Comparison of ENCODE assay signal across 21 mouse cellular contexts in genomic region chr15:97726310-97726709, GRCm38 (mm10). TPM values are rescaled to one million over a fixed set of nuclear protein-coding genes. Genes with fewer than 3 reads are reported as not detected.
DNase-seq lines count a peak whose midpoint lies in the region; ATAC-seq and TF ChIP-seq lines count a peak whose summit lies in the region.
"Had no signal": no experiment of that assay in that cellular context is flagged by ENCODE, and none has a peak within 500 bp of the region (broad histone marks: within the 10 kb centered on the region; RNA-seq: fewer than 3 reads in every experiment).

No protein-coding gene starts in this region.

- no peak overlapping the region for H3K9ac ChIP-seq in forebrain, embryonic 12.5 days
- H3K9ac ChIP-seq in forebrain, embryonic 15.5 days (replicated peaks) = no peak overlapping the region
- no peak overlapping the region for H3K9ac ChIP-seq in midbrain, postnatal 0 days (replicated peaks; ENCODE audit: low read length, poor library complexity, severe bottlenecking)
- no peak overlapping the region for H3K9ac ChIP-seq in intestine, embryonic 15.5 days
- H3K9ac ChIP-seq: hindbrain, embryonic 12.5 days; hindbrain, embryonic 15.5 days had no signal

- no peaks in the 10 kb centered on the region for H3K36me3 ChIP-seq in forebrain, embryonic 12.5 days (replicated peaks)
- H3K36me3 ChIP-seq in forebrain, embryonic 15.5 days = no peaks in the 10 kb centered on the region
- no peaks in the 10 kb centered on the region for H3K36me3 ChIP-seq in midbrain, embryonic 10.5 days
- no peaks in the 10 kb centered on the region for H3K36me3 ChIP-seq in midbrain, postnatal 0 days (ENCODE audit: insufficient read depth, low read length)
- H3K36me3 ChIP-seq in thymus, adult 2 months (ENCODE audit: control insufficient read depth, insufficient read depth, low read length) = no peaks in the 10 kb centered on the region
- no peaks in the 10 kb centered on the region for H3K36me3 ChIP-seq in intestine, embryonic 15.5 days
- H3K36me3 ChIP-seq: forebrain, embryonic 10.5 days; G1E; hindbrain, embryonic 12.5 days; hindbrain, embryonic 15.5 days had no signal

- no peaks in the 10 kb centered on the region for H3K9me3 ChIP-seq in forebrain, embryonic 12.5 days
- no peaks in the 10 kb centered on the region for H3K9me3 ChIP-seq in forebrain, embryonic 15.5 days
- no peaks in the 10 kb centered on the region for H3K9me3 ChIP-seq in midbrain, embryonic 10.5 days (replicated peaks)
- H3K9me3 ChIP-seq in midbrain, postnatal 0 days (ENCODE audit: low read length) = no peaks in the 10 kb centered on the region
- H3K9me3 ChIP-seq in intestine, embryonic 15.5 days = no peaks in the 10 kb centered on the region
- H3K9me3 ChIP-seq: forebrain, embryonic 10.5 days; G1E; hindbrain, embryonic 12.5 days; hindbrain, embryonic 15.5 days had no signal

- H3K4me1 ChIP-seq in forebrain, embryonic 12.5 days = no peaks in the 10 kb centered on the region
- no peaks in the 10 kb centered on the region for H3K4me1 ChIP-seq in forebrain, embryonic 15.5 days
- H3K4me1 ChIP-seq in midbrain, embryonic 10.5 days = peaks cover 21% of the 10 kb centered on the region
- no peaks in the 10 kb centered on the region for H3K4me1 ChIP-seq in midbrain, postnatal 0 days (ENCODE audit: insufficient read depth, low read length)
- peaks cover 93% of the 10 kb centered on the region for H3K4me1 ChIP-seq in thymus, adult 2 months (replicated peaks; ENCODE audit: control insufficient read depth, insufficient read depth, low read length)
- 0 out of 2 replicates have a peak, but pooled peaks cover 3% of the 10 kb centered on the region for H3K4me1 ChIP-seq in intestine, embryonic 15.5 days (replicated peaks)
- H3K4me1 ChIP-seq: hindbrain, embryonic 12.5 days had no signal

- no peak overlapping the region for H3K4me2 ChIP-seq in forebrain, embryonic 12.5 days
- H3K4me2 ChIP-seq in forebrain, embryonic 15.5 days (replicated peaks) = no peak overlapping the region
- no peak overlapping the region for H3K4me2 ChIP-seq in midbrain, postnatal 0 days (ENCODE audit: low read depth, low read length, poor library complexity, severe bottlenecking)
- H3K4me2 ChIP-seq in intestine, embryonic 15.5 days (replicated peaks) = no peak overlapping the region
- H3K4me2 ChIP-seq: heart, embryonic 11.5 days; hindbrain, embryonic 12.5 days; hindbrain, embryonic 15.5 days had no signal

- WGBS in forebrain, embryonic 12.5 days = 82% methylated on average over 13 of the region's 13 CpGs
- WGBS in forebrain, embryonic 15.5 days = 84% methylated on average over 13 of the region's 13 CpGs
- 82% methylated on average over 13 of the region's 13 CpGs for WGBS in midbrain, embryonic 10.5 days
- WGBS in midbrain, postnatal 0 days = 79% methylated on average over 13 of the region's 13 CpGs
- 51% methylated on average over 13 of the region's 13 CpGs for WGBS in thymus, adult 2 months
- WGBS in intestine, embryonic 15.5 days = 80% methylated on average over 13 of the region's 13 CpGs

- H3K27me3 ChIP-seq in forebrain, embryonic 12.5 days = no peaks in the 10 kb centered on the region; the same call in 1 of the 2 replicates
- no peaks in the 10 kb centered on the region for H3K27me3 ChIP-seq in forebrain, embryonic 15.5 days
- no peaks in the 10 kb centered on the region for H3K27me3 ChIP-seq in midbrain, embryonic 10.5 days (ENCODE audit: low read depth, poor library complexity, severe bottlenecking)
- no peaks in the 10 kb centered on the region for H3K27me3 ChIP-seq in midbrain, postnatal 0 days (ENCODE audit: insufficient read depth, low read length)
- no peaks in the 10 kb centered on the region for H3K27me3 ChIP-seq in thymus, adult 2 months (ENCODE audit: control insufficient read depth, insufficient read depth, low read length)
- no peaks in the 10 kb centered on the region for H3K27me3 ChIP-seq in intestine, embryonic 15.5 days (replicated peaks)
- H3K27me3 ChIP-seq: CH12.LX; hindbrain, embryonic 12.5 days; hindbrain, embryonic 15.5 days; Patski had no signal

- TF ChIP-seq POLR2A in thymus, adult 2 months (IDR thresholded peaks at IDR 0.05; ENCODE audit: control insufficient read depth, extremely low read depth, insufficient read depth, low read length, poor library complexity) = no peak

- 0 out of 2 replicates have a peak overlapping the region, but pooled peaks have one; percentile 8 for H3K27ac ChIP-seq in forebrain, embryonic 12.5 days
- no peak overlapping the region for H3K27ac ChIP-seq in forebrain, embryonic 15.5 days (replicated peaks)
- H3K27ac ChIP-seq in midbrain, embryonic 10.5 days (replicated peaks) = 0 out of 2 replicates have a peak overlapping the region, but pooled peaks have one; percentile 28
- H3K27ac ChIP-seq in midbrain, postnatal 0 days (ENCODE audit: low read depth, low read length) = no peak overlapping the region
- peak overlapping the region; percentile 95 for H3K27ac ChIP-seq in thymus, adult 2 months (ENCODE audit: control insufficient read depth, insufficient read depth, low read length)
- no peak overlapping the region for H3K27ac ChIP-seq in intestine, embryonic 15.5 days
- H3K27ac ChIP-seq: forebrain, embryonic 10.5 days; hindbrain, embryonic 12.5 days; hindbrain, embryonic 15.5 days had no signal

- DNase-seq in midbrain, embryonic 10.5 days (ENCODE audit: low spot score) = no peak
- DNase-seq in midbrain, postnatal 0 days (ENCODE audit: low spot score) = no peak
- DNase-seq in thymus, adult 2 months = no peak
- DNase-seq in thymus, postnatal 0 days (ENCODE audit: low spot score) = no peak
- DNase-seq: adrenal gland, postnatal 10 days; adrenal gland, postnatal 36 days; cerebellum, adult 18-20 months; cerebellum, adult 9-10 months; cerebellum, postnatal 14 days had no signal

- TF ChIP-seq CTCF in midbrain, postnatal 0 days (IDR thresholded peaks at IDR 0.05) = no peak
- no peak for TF ChIP-seq CTCF in thymus, adult 2 months (IDR thresholded peaks at IDR 0.05; ENCODE audit: borderline replicate concordance, control insufficient read depth, extremely low read depth, insufficient read depth, low read length, poor library complexity)

- no peak for ATAC-seq in forebrain, embryonic 12.5 days (ENCODE audit: low FRiP score)
- no peak for ATAC-seq in forebrain, embryonic 15.5 days (replicated peaks)
- ATAC-seq in midbrain, postnatal 0 days (ENCODE audit: low FRiP score) = no peak
- no peak for ATAC-seq in intestine, embryonic 15.5 days
- ATAC-seq: forebrain, embryonic 14.5 days; Patski had no signal

- no peak overlapping the region for H3K4me3 ChIP-seq in forebrain, embryonic 12.5 days (replicated peaks)
- no peak overlapping the region for H3K4me3 ChIP-seq in forebrain, embryonic 15.5 days
- no peak overlapping the region for H3K4me3 ChIP-seq in midbrain, embryonic 10.5 days
- H3K4me3 ChIP-seq in midbrain, postnatal 0 days (ENCODE audit: low read depth, low read length) = no peak overlapping the region
- peak overlapping the region; percentile 14 for H3K4me3 ChIP-seq in thymus, adult 2 months (ENCODE audit: control insufficient read depth, insufficient read depth, low read length)
- no peak overlapping the region for H3K4me3 ChIP-seq in intestine, embryonic 15.5 days (replicated peaks)
- H3K4me3 ChIP-seq: forebrain, embryonic 10.5 days; hindbrain, embryonic 12.5 days; hindbrain, embryonic 15.5 days had no signal

RNA-seq across cellular contexts. Expression of gene Endou, which starts 4.8 kb away (rescaled TPM):
- 0.10 and 0.33 TPM in 2 replicates for polyA plus RNA-seq in forebrain, embryonic 12.5 days (2016; fragmentation: Nextera tagmentation; extraction: Ambion mirVana)
- 0.22 TPM in 1 of 2 replicates, not detected in the other for polyA plus RNA-seq in forebrain, embryonic 15.5 days (2015; fragmentation: Nextera tagmentation; extraction: Ambion mirVana)
- polyA plus RNA-seq in midbrain, embryonic 10.5 days (2016; fragmentation: Nextera tagmentation; extraction: Ambion mirVana) = 0.12 and 0.26 TPM in 2 replicates
- 0.33 and 0.66 TPM in 2 replicates for total RNA-seq in midbrain, postnatal 0 days (2014; rRNA removed)
- 0.20 TPM in 2 replicates for polyA plus RNA-seq in midbrain, postnatal 0 days (2015; fragmentation: Nextera tagmentation; extraction: Ambion mirVana)
- 276 and 294 TPM in 2 replicates for polyA plus RNA-seq in thymus, adult 2 months (2012; rRNA removed)
- polyA plus RNA-seq in thymus, postnatal 0 days (2015; fragmentation: Nextera tagmentation; extraction: Ambion mirVana) = 159 and 186 TPM in 2 replicates
- 0.09 and 0.21 TPM in 2 replicates for polyA plus RNA-seq in intestine, embryonic 15.5 days (2015; fragmentation: Nextera tagmentation; extraction: Ambion mirVana)
- polyA plus RNA-seq: embryonic facial prominence, embryonic 11.5 days; G1E; heart, embryonic 11.5 days had no signal

RNA-seq across cellular contexts. Expression of gene Rpap3, which starts 20.7 kb away (rescaled TPM):
- 42.2 and 42.6 TPM in 2 replicates for polyA plus RNA-seq in forebrain, embryonic 12.5 days (2016; fragmentation: Nextera tagmentation; extraction: Ambion mirVana)
- polyA plus RNA-seq in forebrain, embryonic 15.5 days (2015; fragmentation: Nextera tagmentation; extraction: Ambion mirVana) = 30.6 and 32.7 TPM in 2 replicates
- 40.4 and 41.7 TPM in 2 replicates for polyA plus RNA-seq in midbrain, embryonic 10.5 days (2016; fragmentation: Nextera tagmentation; extraction: Ambion mirVana)
- 21.8 and 35.2 TPM in 2 replicates for total RNA-seq in midbrain, postnatal 0 days (2014; rRNA removed)
- polyA plus RNA-seq in midbrain, postnatal 0 days (2015; fragmentation: Nextera tagmentation; extraction: Ambion mirVana) = 44.4 and 46.2 TPM in 2 replicates
- polyA plus RNA-seq in thymus, adult 2 months (2012; rRNA removed) = 5.6 and 6.0 TPM in 2 replicates
- polyA plus RNA-seq in thymus, postnatal 0 days (2015; fragmentation: Nextera tagmentation; extraction: Ambion mirVana) = 31.1 and 31.7 TPM in 2 replicates
- polyA plus RNA-seq in intestine, embryonic 15.5 days (2015; fragmentation: Nextera tagmentation; extraction: Ambion mirVana) = 19.8 and 24.0 TPM in 2 replicates

RNA-seq across cellular contexts. Expression of gene Rapgef3, which starts 41.5 kb away (rescaled TPM):
- 6.2 and 6.3 TPM in 2 replicates for polyA plus RNA-seq in forebrain, embryonic 12.5 days (2016; fragmentation: Nextera tagmentation; extraction: Ambion mirVana)
- polyA plus RNA-seq in forebrain, embryonic 15.5 days (2015; fragmentation: Nextera tagmentation; extraction: Ambion mirVana) = 8.6 and 9.0 TPM in 2 replicates
- 5.3 and 6.0 TPM in 2 replicates for polyA plus RNA-seq in midbrain, embryonic 10.5 days (2016; fragmentation: Nextera tagmentation; extraction: Ambion mirVana)
- 34.9 and 39.7 TPM in 2 replicates for total RNA-seq in midbrain, postnatal 0 days (2014; rRNA removed)
- 15.8 and 16.5 TPM in 2 replicates for polyA plus RNA-seq in midbrain, postnatal 0 days (2015; fragmentation: Nextera tagmentation; extraction: Ambion mirVana)
- 276 and 278 TPM in 2 replicates for polyA plus RNA-seq in thymus, adult 2 months (2012; rRNA removed)
- 61.7 and 72.6 TPM in 2 replicates for polyA plus RNA-seq in thymus, postnatal 0 days (2015; fragmentation: Nextera tagmentation; extraction: Ambion mirVana)
- 6.9 and 7.8 TPM in 2 replicates for polyA plus RNA-seq in intestine, embryonic 15.5 days (2015; fragmentation: Nextera tagmentation; extraction: Ambion mirVana)

RNA-seq across cellular contexts. Expression of gene Slc48a1, which starts 52.0 kb away (rescaled TPM):
- 36.6 and 38.1 TPM in 2 replicates for polyA plus RNA-seq in forebrain, embryonic 12.5 days (2016; fragmentation: Nextera tagmentation; extraction: Ambion mirVana)
- polyA plus RNA-seq in forebrain, embryonic 15.5 days (2015; fragmentation: Nextera tagmentation; extraction: Ambion mirVana) = 64.9 and 66.6 TPM in 2 replicates
- polyA plus RNA-seq in midbrain, embryonic 10.5 days (2016; fragmentation: Nextera tagmentation; extraction: Ambion mirVana) = 30.5 and 36.3 TPM in 2 replicates
- total RNA-seq in midbrain, postnatal 0 days (2014; rRNA removed) = 61.5 and 78.8 TPM in 2 replicates
- 152 and 173 TPM in 2 replicates for polyA plus RNA-seq in midbrain, postnatal 0 days (2015; fragmentation: Nextera tagmentation; extraction: Ambion mirVana)
- 62.1 and 62.8 TPM in 2 replicates for polyA plus RNA-seq in thymus, adult 2 months (2012; rRNA removed)
- polyA plus RNA-seq in thymus, postnatal 0 days (2015; fragmentation: Nextera tagmentation; extraction: Ambion mirVana) = 44.5 and 48.3 TPM in 2 replicates
- polyA plus RNA-seq in intestine, embryonic 15.5 days (2015; fragmentation: Nextera tagmentation; extraction: Ambion mirVana) = 23.9 and 25.1 TPM in 2 replicates

Comparison
In these comparisons a context has a peak if more than half of its experiments do, and no peak if none do; other contexts are left out.
1. H3K27ac ChIP-seq: peak in forebrain, embryonic 12.5 days (single experiment), midbrain, embryonic 10.5 days (single experiment) and thymus, adult 2 months (single experiment); none in forebrain, embryonic 15.5 days (single experiment), midbrain, postnatal 0 days (single experiment) and intestine, embryonic 15.5 days (single experiment).
2. RNA of gene Endou, which starts 4.8 kb away (polyA plus RNA-seq): 276 to 294 TPM in thymus, adult 2 months and 159 to 186 TPM in thymus, postnatal 0 days; 0.10 to 0.33 TPM in forebrain, embryonic 12.5 days, 0.12 to 0.26 TPM in midbrain, embryonic 10.5 days, 0.22 TPM in forebrain, embryonic 15.5 days, 0.20 TPM in midbrain, postnatal 0 days and 0.09 to 0.21 TPM in intestine, embryonic 15.5 days; every median in the first group is over 100 times any median in the second.